Mouse (Mus musculus): ENCODE data around the gene Elavl4.

GRCm38 (mm10) chr4:110229238-110229637, 122.5 kb downstream of the Elavl4 start:
- TF ChIP-seq CTCF (IDR thresholded peaks at IDR 0.05; ENCODE audit: borderline replicate concordance, insufficient read depth, low read depth, low read length) (no peak), POLR2A (IDR thresholded peaks at IDR 0.05; ENCODE audit: borderline replicate concordance, insufficient read depth, low read length) (no peak)

Measured in cerebellum, adult 2 months (tissue).